Mouse (Mus musculus) cerebellum, adult 11 months (tissue): ENCODE measurements around the gene Zfp866.

Experiments
- DNase-seq: peaks from one replicate; pipeline ENCODE4 v3.0.0; 2022

Zfp866 gene

GRCm38 (mm10) chr8:69790773-69791367 is at the start of gene Zfp866, which contains the start of gene Atp13a1:
Zfp866 (minus strand) TSS chr8:69791178.
Atp13a1 (plus strand) TSS chr8:69791163.
- DNase-seq, result peak; percentile 83

GRCm38 (mm10) chr8:69837057-69837682 is 46.2 kb upstream of the Zfp866 start:
- DNase-seq, result no peak

- peak; percentile 77 for DNase-seq
Observed at GRCm38 (mm10) chr8:69832298-69832853, 41.4 kb upstream of the Zfp866 start, which contains the start of gene Pbx4. Pbx4 (plus strand) TSS chr8:69832491.

- no peak for DNase-seq
Observed at GRCm38 (mm10) chr8:69826371-69826770, 35.4 kb upstream of the Zfp866 start.

- DNase-seq, result no peak
Observed at GRCm38 (mm10) chr8:69822386-69823191, 31.6 kb upstream of the Zfp866 start, which contains the start of gene Lpar2. Lpar2 (plus strand) TSS chr8:69822429.

- no peak for DNase-seq
Observed at GRCm38 (mm10) chr8:69821971-69822385, 31.0 kb upstream of the Zfp866 start.

GRCm38 (mm10) chr8:69820466-69820865 is 29.5 kb upstream of the Zfp866 start:
- DNase-seq, result no peak

- DNase-seq, result no peak
Observed at GRCm38 (mm10) chr8:69815396-69815795, 24.4 kb upstream of the Zfp866 start.

- DNase-seq, result no peak
Observed at GRCm38 (mm10) chr8:69814881-69815280, 23.9 kb upstream of the Zfp866 start.

GRCm38 (mm10) chr8:69809820-69810219 is 18.8 kb upstream of the Zfp866 start:
- DNase-seq, result no peak

- no peak for DNase-seq
Observed at GRCm38 (mm10) chr8:69808864-69809403, 18.0 kb upstream of the Zfp866 start.

- peak; percentile 26 for DNase-seq
Observed at GRCm38 (mm10) chr8:69808094-69808863, 17.3 kb upstream of the Zfp866 start, which contains the start of gene Gmip. Gmip (plus strand) TSS chr8:69808679.

- DNase-seq, result no peak
Observed at GRCm38 (mm10) chr8:69807236-69807635, 16.3 kb upstream of the Zfp866 start.

GRCm38 (mm10) chr8:69805491-69805890 is 14.5 kb upstream of the Zfp866 start:
- DNase-seq, result no peak

- no peak for DNase-seq
Observed at GRCm38 (mm10) chr8:69805086-69805485, 14.1 kb upstream of the Zfp866 start.

GRCm38 (mm10) chr8:69804537-69804936 is 13.6 kb upstream of the Zfp866 start:
- no peak for DNase-seq

GRCm38 (mm10) chr8:69803366-69803765 is 12.4 kb upstream of the Zfp866 start:
- no peak for DNase-seq

- DNase-seq, result no peak
Observed at GRCm38 (mm10) chr8:69802216-69802615, 11.2 kb upstream of the Zfp866 start.

GRCm38 (mm10) chr8:69801796-69802195 is 10.8 kb upstream of the Zfp866 start:
- no peak for DNase-seq

- no peak for DNase-seq
Observed at GRCm38 (mm10) chr8:69799946-69800345, 9.0 kb upstream of the Zfp866 start.

GRCm38 (mm10) chr8:69799261-69799660 is 8.3 kb upstream of the Zfp866 start:
- no peak for DNase-seq

- no peak for DNase-seq
Observed at GRCm38 (mm10) chr8:69797661-69798060, 6.7 kb upstream of the Zfp866 start.
